Mouse (Mus musculus) bone marrow macrophage, adult 2 months (primary cell): ENCODE data around the gene 4930516K23Rik. TPM values are rescaled to one million over a fixed set of nuclear protein-coding genes. Genes with fewer than 3 reads are reported as not detected.

Experiments used
- H3K27ac ChIP-seq: 2 replicates; pipeline ENCODE4 v1.5.1; 2012; ENCODE audit warnings: low read depth, low read length; ENCODE audit not compliant: insufficient read depth
- H3K4me1 ChIP-seq: 2 replicates; pipeline ENCODE4 v1.6.1; 2012; ENCODE audit warnings: low read length; ENCODE audit not compliant: control insufficient read depth, insufficient read depth
- H3K4me3 ChIP-seq: 2 replicates; pipeline ENCODE4 v1.5.1; 2012; ENCODE audit warnings: mild to moderate bottlenecking, low read length, moderate library complexity; ENCODE audit not compliant: insufficient read depth
- CTCF ChIP-seq: IDR thresholded peaks from 2 replicates; pipeline ENCODE4 v1.5.1; 2012; ENCODE audit warnings: low read depth, mild to moderate bottlenecking, low read length, moderate library complexity
- POLR2A ChIP-seq: IDR thresholded peaks from 2 replicates; pipeline ENCODE4 v1.6.1; 2012; ENCODE audit warnings: mild to moderate bottlenecking, low read depth, low read length, borderline replicate concordance
- polyA plus RNA-seq: library from polyadenylated mRNA; stranded (reverse); fragments of >200 nt; gene quantifications from 2 replicates; pipeline ENCODE4 v1.2.4, GENCODE M21; 2012; ENCODE audit not compliant: missing spikeins, insufficient read depth, insufficient read length

4930516K23Rik gene
- polyA plus RNA-seq, 1 experiment = not detected

DNA sequence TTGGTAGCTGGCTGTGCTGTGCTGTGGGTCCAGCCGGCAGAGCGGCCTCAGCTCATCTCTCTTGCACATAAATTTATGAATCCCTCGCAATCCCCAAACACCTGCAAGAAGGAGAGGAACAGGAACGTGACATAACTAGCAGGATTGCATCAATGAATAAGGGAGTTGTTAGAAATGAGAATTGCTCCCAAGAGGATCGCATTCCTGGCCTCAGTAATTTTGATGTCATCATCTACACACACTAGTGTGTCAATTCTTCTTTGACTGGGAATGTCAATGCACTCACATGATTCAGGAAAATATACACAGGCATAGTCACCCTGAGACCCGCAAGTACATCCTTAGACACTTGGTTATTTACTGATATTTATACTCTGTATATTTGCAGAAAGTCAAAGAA lies 35.8 kb downstream of the 4930516K23Rik start, which contains the start of gene Olfr640:
Olfr640 (minus strand) TSS at position 101 of the 400 bp plus-strand sequence.
- no peaks in the 10 kb centered on the region for H3K4me1 ChIP-seq
- H3K27ac ChIP-seq = no peak within 1 kb of the TSS
- TF ChIP-seq POLR2A = no peak
- TF ChIP-seq CTCF = no peak
- no peak within 1 kb of the TSS for H3K4me3 ChIP-seq

DNA sequence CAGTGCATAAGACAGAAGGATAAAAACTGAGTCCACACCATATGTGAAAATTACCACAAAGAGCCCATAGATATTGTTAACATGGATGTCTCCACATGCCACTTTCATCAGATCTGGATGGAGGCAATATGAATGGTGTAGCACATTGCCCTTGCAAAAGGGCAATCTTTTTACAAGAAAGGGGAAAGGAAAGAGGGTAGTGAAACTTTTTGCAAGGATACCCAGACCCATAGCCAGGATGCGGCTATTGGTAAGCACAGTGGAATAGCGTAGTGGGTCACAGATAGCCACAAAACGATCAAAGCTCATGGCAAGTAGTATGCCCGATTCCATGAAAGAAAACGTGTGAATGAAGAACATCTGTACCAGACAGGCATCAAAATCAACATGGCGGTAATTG lies 39.6 kb downstream of the 4930516K23Rik start:
- TF ChIP-seq CTCF (no peak), POLR2A (no peak)
- Histone ChIP-seq H3K4me3 (no peak overlapping the region), H3K4me1 (no peaks in the 10 kb centered on the region), H3K27ac (no peak overlapping the region)

DNA sequence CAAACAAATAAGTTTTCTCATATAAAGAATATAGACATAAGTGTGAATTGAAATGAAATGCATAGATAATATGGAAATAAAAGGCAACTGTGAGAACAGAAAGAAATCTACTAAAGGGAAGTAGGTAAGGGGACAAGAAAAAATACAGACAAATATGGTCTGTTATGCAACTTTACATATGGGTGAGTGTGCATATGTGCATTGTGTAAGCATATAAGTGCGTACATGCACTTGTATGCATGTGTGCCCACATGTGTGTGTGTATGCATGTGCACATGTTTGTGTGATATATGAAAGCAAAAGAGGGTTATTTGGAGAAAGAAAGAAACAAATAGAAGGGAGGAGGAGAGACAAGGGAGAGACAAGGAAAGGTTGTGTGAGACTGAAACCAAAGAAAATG lies 42.3 kb downstream of the 4930516K23Rik start:
- no peaks in the 10 kb centered on the region for H3K4me1 ChIP-seq
- TF ChIP-seq POLR2A = no peak

DNA sequence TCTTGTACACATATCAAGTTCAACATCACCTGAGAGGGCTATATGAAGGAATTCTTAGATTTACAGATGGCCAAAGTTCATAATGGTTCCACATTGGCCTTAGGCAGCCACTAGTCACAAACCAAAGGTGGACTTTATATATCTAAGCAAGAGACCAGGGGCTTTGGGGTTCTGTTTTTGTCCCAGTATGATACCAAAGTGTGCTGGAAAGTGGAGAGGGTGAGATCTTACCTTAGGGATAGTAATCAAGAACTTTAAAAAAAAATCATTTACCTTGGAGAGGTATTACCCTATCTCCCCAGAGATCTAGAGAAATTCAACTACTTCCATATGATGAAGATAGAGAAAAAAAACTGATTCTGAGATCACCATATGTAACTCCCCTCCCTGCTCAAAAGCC lies 44.0 kb downstream of the 4930516K23Rik start, which contains the start of gene Olfr639:
Olfr639 (minus strand) TSS at position 101 of the 400 bp plus-strand sequence.
- H3K4me1 ChIP-seq = no peaks in the 10 kb centered on the region
- TF ChIP-seq CTCF (no peak), POLR2A (no peak)
- no peak within 1 kb of the TSS for H3K4me3 ChIP-seq
- H3K27ac ChIP-seq = no peak within 1 kb of the TSS

More for the DNA sequence above, 42.3 kb downstream of the 4930516K23Rik start:
- H3K4me3 ChIP-seq = no peak overlapping the region
- H3K27ac ChIP-seq = no peak overlapping the region

Other genes with a start within 250 kb of the 4930516K23Rik start
- not detected in 2 replicates for gene Hbb-bt, start 247.4 kb downstream of the 4930516K23Rik start, polyA plus RNA-seq
- gene Hbb-bs, start 233.3 kb downstream of the 4930516K23Rik start, polyA plus RNA-seq = not detected in 2 replicates
- gene Hbb-bh2, start 220.9 kb downstream of the 4930516K23Rik start, polyA plus RNA-seq = not detected in 2 replicates
- gene Hbb-bh1, start 218.3 kb downstream of the 4930516K23Rik start, polyA plus RNA-seq = not detected in 2 replicates
- gene Hbb-y, start 208.2 kb downstream of the 4930516K23Rik start, polyA plus RNA-seq = not detected in 2 replicates
- not detected in 2 replicates for gene Olfr66, start 175.2 kb downstream of the 4930516K23Rik start, polyA plus RNA-seq
- not detected in 2 replicates for gene Olfr64, start 167.0 kb downstream of the 4930516K23Rik start, polyA plus RNA-seq
- gene Olfr65, start 158.0 kb downstream of the 4930516K23Rik start, polyA plus RNA-seq = not detected in 2 replicates
- not detected in 2 replicates for gene Olfr631, start 132.6 kb downstream of the 4930516K23Rik start, polyA plus RNA-seq
- not detected in 2 replicates for gene Olfr632, start 127.1 kb downstream of the 4930516K23Rik start, polyA plus RNA-seq
- gene Olfr633, start 117.0 kb downstream of the 4930516K23Rik start, polyA plus RNA-seq = not detected in 2 replicates
- 0.13 TPM in 1 of 2 replicates, not detected in the other for gene Olfr635, start 90.3 kb downstream of the 4930516K23Rik start, polyA plus RNA-seq
- not detected in 2 replicates for gene Olfr638, start 62.7 kb downstream of the 4930516K23Rik start, polyA plus RNA-seq
- 0.12 TPM in 1 of 2 replicates, not detected in the other for gene Olfr639, start 44.1 kb downstream of the 4930516K23Rik start, polyA plus RNA-seq
- not detected in 2 replicates for gene Olfr640, start 35.9 kb downstream of the 4930516K23Rik start, polyA plus RNA-seq
- gene Olfr641, start 26.0 kb downstream of the 4930516K23Rik start, polyA plus RNA-seq = not detected in 2 replicates
- gene Olfr642, start 8.8 kb downstream of the 4930516K23Rik start, polyA plus RNA-seq = 0.17 TPM in 1 of 2 replicates, not detected in the other
- not detected in 2 replicates for gene Olfr644, start 10.4 kb upstream of the 4930516K23Rik start, polyA plus RNA-seq
- not detected in 2 replicates for gene Olfr645, start 24.0 kb upstream of the 4930516K23Rik start, polyA plus RNA-seq
- not detected in 2 replicates for gene Olfr646, start 43.4 kb upstream of the 4930516K23Rik start, polyA plus RNA-seq
- not detected in 2 replicates for gene Ubqln5, start 68.4 kb upstream of the 4930516K23Rik start, polyA plus RNA-seq
- not detected in 2 replicates for gene Olfr643, start 76.0 kb upstream of the 4930516K23Rik start, polyA plus RNA-seq
- gene Ubqln3, start 81.8 kb upstream of the 4930516K23Rik start, polyA plus RNA-seq = not detected in 2 replicates
- gene Ubqlnl, start 89.1 kb upstream of the 4930516K23Rik start, polyA plus RNA-seq = not detected in 2 replicates
- not detected in 2 replicates for gene Olfm5, start 103.4 kb upstream of the 4930516K23Rik start, polyA plus RNA-seq
- gene Olfr648, start 121.9 kb upstream of the 4930516K23Rik start, polyA plus RNA-seq = not detected in 2 replicates
- not detected in 2 replicates for gene Olfr649, start 134.5 kb upstream of the 4930516K23Rik start, polyA plus RNA-seq
- gene Trim6, start 157.3 kb upstream of the 4930516K23Rik start, polyA plus RNA-seq = 1.7 and 3.0 TPM in 2 replicates
- 50.1 and 53.9 TPM in 2 replicates for gene Trim34a, start 183.0 kb upstream of the 4930516K23Rik start, polyA plus RNA-seq
- 14.9 and 15.9 TPM in 2 replicates for gene Trim5, start 226.6 kb upstream of the 4930516K23Rik start, polyA plus RNA-seq